Mouse (Mus musculus): ENCODE data around the gene Tmem268. TPM values are rescaled to one million over a fixed set of nuclear protein-coding genes. Genes with fewer than 3 reads are reported as not detected.

The Tmem268 gene
- polyA plus RNA-seq, 1 experiment from 2014 or later = 6.0 TPM

GRCm38 (mm10) chr4:63542209-63542608 is 16.4 kb upstream of the Tmem268 start:
- ATAC-seq (replicated peaks; ENCODE audit: extremely low read depth, insufficient read depth, low FRiP score) = peak; percentile 71
- 14% methylated on average over 2 of the region's 2 CpGs for WGBS

GRCm38 (mm10) chr4:63543746-63544493 is 14.7 kb upstream of the Tmem268 start:
- Histone ChIP-seq H3K36me3 (ENCODE audit: control insufficient read depth, insufficient read depth) (peaks cover 8% of the 10 kb centered on the region), H3K9ac (ENCODE audit: low read length) (peak overlapping the region; percentile 40; the same call in 1 of the 2 replicates), H3K4me2 (ENCODE audit: low read depth, low read length) (peak overlapping the region; percentile 57), H3K4me3 (ENCODE audit: low read length) (peak overlapping the region; percentile 30), H3K9me3 (replicated peaks; ENCODE audit: control insufficient read depth, low read length) (no peaks in the 10 kb centered on the region), H3K4me1 (ENCODE audit: control insufficient read depth, insufficient read depth, low read length) (peaks cover 35% of the 10 kb centered on the region), H3K27ac (ENCODE audit: low read length) (peak overlapping the region; percentile 77), H3K27me3 (ENCODE audit: control insufficient read depth, insufficient read depth, low read length) (no peaks in the 10 kb centered on the region)
- WGBS = 56% methylated on average over 10 of the region's 10 CpGs
- ATAC-seq (replicated peaks; ENCODE audit: extremely low read depth, insufficient read depth, low FRiP score) = peak; percentile 7; the same call in 1 of the 2 replicates

More at GRCm38 (mm10) chr4:63542209-63542608, 16.4 kb upstream of the Tmem268 start:
- peak overlapping the region; percentile 73 for H3K27ac ChIP-seq (ENCODE audit: low read length)
- H3K9me3 ChIP-seq (replicated peaks; ENCODE audit: control insufficient read depth, low read length) = no peaks in the 10 kb centered on the region
- peaks cover 33% of the 10 kb centered on the region for H3K4me1 ChIP-seq (ENCODE audit: control insufficient read depth, insufficient read depth, low read length)
- no peak overlapping the region for H3K4me3 ChIP-seq (ENCODE audit: low read length)
- H3K27me3 ChIP-seq (ENCODE audit: control insufficient read depth, insufficient read depth, low read length) = no peaks in the 10 kb centered on the region
- no peak overlapping the region for H3K4me2 ChIP-seq (ENCODE audit: low read depth, low read length)
- no peaks in the 10 kb centered on the region for H3K36me3 ChIP-seq (ENCODE audit: control insufficient read depth, insufficient read depth)
- no peak overlapping the region for H3K9ac ChIP-seq (ENCODE audit: low read length)

GRCm38 (mm10) chr4:63544494-63545230 is 13.9 kb upstream of the Tmem268 start, which contains the start of gene Atp6v1g1:
TSS of gene Atp6v1g1 (plus strand) at chr4:63544772.
- Histone ChIP-seq H3K27ac (ENCODE audit: low read length) (peak within 1 kb of the TSS; percentile 90), H3K4me3 (ENCODE audit: low read length) (peak within 1 kb of the TSS; percentile 94), H3K4me1 (ENCODE audit: control insufficient read depth, insufficient read depth, low read length) (peaks cover 35% of the 10 kb centered on the region), H3K27me3 (ENCODE audit: control insufficient read depth, insufficient read depth, low read length) (no peaks in the 10 kb centered on the region), H3K9ac (ENCODE audit: low read length) (peak within 1 kb of the TSS; percentile 98), H3K4me2 (ENCODE audit: low read depth, low read length) (peak within 1 kb of the TSS; percentile 78), H3K36me3 (ENCODE audit: control insufficient read depth, insufficient read depth) (peaks cover 15% of the 10 kb centered on the region), H3K9me3 (replicated peaks; ENCODE audit: control insufficient read depth, low read length) (no peaks in the 10 kb centered on the region)
- peak; percentile 91 for ATAC-seq (replicated peaks; ENCODE audit: extremely low read depth, insufficient read depth, low FRiP score)
- under 1% methylated on average over 53 of the region's 57 CpGs for WGBS

GRCm38 (mm10) chr4:63545231-63545958 is 13.2 kb upstream of the Tmem268 start:
- H3K4me2 ChIP-seq (ENCODE audit: low read depth, low read length) = peak overlapping the region; percentile 78
- 0 out of 2 replicates have a peak, but pooled peaks have one; percentile 10 for ATAC-seq (replicated peaks; ENCODE audit: extremely low read depth, insufficient read depth, low FRiP score)
- H3K27ac ChIP-seq (ENCODE audit: low read length) = peak overlapping the region; percentile 90
- peaks cover 17% of the 10 kb centered on the region for H3K36me3 ChIP-seq (ENCODE audit: control insufficient read depth, insufficient read depth)
- H3K27me3 ChIP-seq (ENCODE audit: control insufficient read depth, insufficient read depth, low read length) = no peaks in the 10 kb centered on the region
- peak overlapping the region; percentile 98 for H3K9ac ChIP-seq (ENCODE audit: low read length)
- H3K4me1 ChIP-seq (ENCODE audit: control insufficient read depth, insufficient read depth, low read length) = peaks cover 35% of the 10 kb centered on the region
- no peaks in the 10 kb centered on the region for H3K9me3 ChIP-seq (replicated peaks; ENCODE audit: control insufficient read depth, low read length)
- 12% methylated on average over 26 of the region's 26 CpGs for WGBS
- H3K4me3 ChIP-seq (ENCODE audit: low read length) = peak overlapping the region; percentile 94

DNA sequence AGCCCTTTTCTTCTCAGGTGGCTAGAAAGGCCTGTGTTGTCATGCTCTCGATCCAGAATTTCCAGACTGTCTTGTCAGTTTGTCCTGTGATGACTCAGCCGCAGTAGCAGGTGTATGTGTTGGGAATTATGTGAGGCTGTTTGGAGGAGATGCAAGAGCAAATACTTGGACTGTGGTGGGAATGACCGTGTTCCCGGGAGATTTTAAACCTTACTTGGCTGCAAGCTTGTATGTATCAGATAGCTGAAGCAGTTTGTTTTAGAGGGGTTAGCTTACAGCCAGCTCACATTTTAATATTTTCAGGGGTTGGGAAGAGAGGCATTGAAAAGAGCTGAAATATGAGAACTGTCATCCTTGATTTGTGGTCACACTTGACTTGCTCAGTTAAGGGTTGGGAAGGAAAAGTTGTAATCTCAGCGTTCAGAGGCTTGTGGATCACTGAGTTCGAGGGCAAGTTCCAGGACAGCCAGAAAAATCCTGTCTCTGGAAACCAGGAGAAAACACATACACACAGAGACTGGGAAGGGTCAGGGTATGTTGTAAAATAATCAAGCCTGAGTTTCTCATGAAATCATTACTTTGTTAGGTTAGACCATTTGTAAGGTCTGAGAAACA is 12.0 kb upstream of the Tmem268 start:
- Histone ChIP-seq H3K4me1 (ENCODE audit: control insufficient read depth, insufficient read depth, low read length) (peaks cover 35% of the 10 kb centered on the region), H3K27ac (ENCODE audit: low read length) (no peak overlapping the region), H3K9me3 (replicated peaks; ENCODE audit: control insufficient read depth, low read length) (no peaks in the 10 kb centered on the region), H3K27me3 (ENCODE audit: control insufficient read depth, insufficient read depth, low read length) (no peaks in the 10 kb centered on the region), H3K9ac (ENCODE audit: low read length) (no peak overlapping the region), H3K4me2 (ENCODE audit: low read depth, low read length) (peak overlapping the region; percentile 78), H3K36me3 (ENCODE audit: control insufficient read depth, insufficient read depth) (peaks cover 27% of the 10 kb centered on the region), H3K4me3 (ENCODE audit: low read length) (no peak overlapping the region)
- no peak for ATAC-seq (replicated peaks; ENCODE audit: extremely low read depth, insufficient read depth, low FRiP score)
- 71% methylated on average over 6 of the region's 6 CpGs for WGBS

DNA sequence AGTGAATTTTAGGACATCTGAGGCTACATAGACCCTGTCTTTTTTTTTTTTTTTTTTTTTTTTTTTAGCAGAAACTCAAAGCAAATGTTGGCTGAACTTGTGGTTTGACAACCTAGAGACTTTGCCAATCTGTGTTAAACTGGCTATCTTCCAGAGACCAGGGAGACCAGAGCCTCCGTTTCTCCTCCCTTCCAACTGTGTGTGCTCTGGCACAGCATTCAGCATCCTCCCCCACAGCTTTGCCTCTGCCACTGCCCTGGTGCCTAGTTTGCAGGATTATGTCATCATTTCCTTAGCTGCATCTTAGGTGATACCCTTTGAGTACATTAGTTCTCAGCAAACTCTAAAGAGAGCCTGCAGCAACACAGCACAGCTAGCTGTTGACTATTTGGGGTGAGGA is 10.8 kb upstream of the Tmem268 start:
- H3K9me3 ChIP-seq (replicated peaks; ENCODE audit: control insufficient read depth, low read length) = no peaks in the 10 kb centered on the region
- peaks cover 40% of the 10 kb centered on the region for H3K36me3 ChIP-seq (ENCODE audit: control insufficient read depth, insufficient read depth)
- no peak overlapping the region for H3K27ac ChIP-seq (ENCODE audit: low read length)
- no peak overlapping the region for H3K4me2 ChIP-seq (ENCODE audit: low read depth, low read length)
- peaks cover 30% of the 10 kb centered on the region for H3K4me1 ChIP-seq (ENCODE audit: control insufficient read depth, insufficient read depth, low read length)
- no peak for ATAC-seq (replicated peaks; ENCODE audit: extremely low read depth, insufficient read depth, low FRiP score)
- no peak overlapping the region for H3K9ac ChIP-seq (ENCODE audit: low read length)
- no peaks in the 10 kb centered on the region for H3K27me3 ChIP-seq (ENCODE audit: control insufficient read depth, insufficient read depth, low read length)
- H3K4me3 ChIP-seq (ENCODE audit: low read length) = no peak overlapping the region
- WGBS = 35% methylated on average over 1 of the region's 1 CpGs

DNA sequence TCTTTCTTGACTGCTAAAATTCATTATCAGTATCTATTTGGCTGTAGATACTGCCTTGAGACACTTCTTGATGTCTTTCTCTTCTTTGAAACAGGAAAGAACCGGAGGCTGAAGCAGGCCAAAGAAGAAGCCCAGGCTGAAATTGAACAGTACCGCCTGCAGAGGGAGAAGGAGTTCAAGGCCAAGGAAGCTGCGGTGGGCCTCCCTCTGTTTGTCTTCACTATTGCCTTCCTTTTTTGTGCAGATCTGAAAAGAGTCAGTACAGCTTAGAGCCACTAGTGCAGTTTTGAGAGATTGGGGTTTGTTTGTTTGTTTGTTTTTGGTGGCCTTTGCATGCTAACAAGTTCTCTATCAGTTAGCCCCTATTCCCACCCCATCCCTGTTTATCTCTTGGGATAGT is 10.1 kb upstream of the Tmem268 start:
- Histone ChIP-seq H3K9me3 (replicated peaks; ENCODE audit: control insufficient read depth, low read length) (no peaks in the 10 kb centered on the region), H3K4me1 (ENCODE audit: control insufficient read depth, insufficient read depth, low read length) (peaks cover 27% of the 10 kb centered on the region), H3K27me3 (ENCODE audit: control insufficient read depth, insufficient read depth, low read length) (no peaks in the 10 kb centered on the region), H3K27ac (ENCODE audit: low read length) (no peak overlapping the region), H3K36me3 (ENCODE audit: control insufficient read depth, insufficient read depth) (peaks cover 43% of the 10 kb centered on the region), H3K9ac (ENCODE audit: low read length) (no peak overlapping the region), H3K4me2 (ENCODE audit: low read depth, low read length) (no peak overlapping the region), H3K4me3 (ENCODE audit: low read length) (no peak overlapping the region)
- no peak for ATAC-seq (replicated peaks; ENCODE audit: extremely low read depth, insufficient read depth, low FRiP score)
- 80% methylated on average over 3 of the region's 3 CpGs for WGBS

DNA sequence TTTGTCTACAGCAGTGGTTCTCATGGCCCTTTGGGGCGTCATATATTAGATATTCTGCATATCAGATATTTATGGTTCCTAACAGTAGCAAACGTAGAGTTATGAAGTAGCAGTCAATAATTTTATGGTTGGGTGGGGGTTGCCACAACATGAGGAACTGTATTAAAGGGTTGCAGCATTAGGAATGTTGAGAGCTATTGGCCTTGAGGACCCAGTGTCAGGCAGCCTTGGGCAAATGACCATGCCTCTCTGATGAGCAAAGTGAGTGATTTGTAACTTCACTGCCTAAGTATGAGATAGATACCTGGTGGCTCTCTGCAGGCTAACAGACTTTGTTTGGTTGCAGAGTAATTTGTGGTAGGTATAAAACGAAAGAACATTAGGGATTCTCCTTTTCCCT is 7.7 kb upstream of the Tmem268 start:
- H3K27me3 ChIP-seq (ENCODE audit: control insufficient read depth, insufficient read depth, low read length) = no peaks in the 10 kb centered on the region
- no peaks in the 10 kb centered on the region for H3K9me3 ChIP-seq (replicated peaks; ENCODE audit: control insufficient read depth, low read length)
- H3K4me2 ChIP-seq (ENCODE audit: low read depth, low read length) = no peak overlapping the region
- 88% methylated on average over 3 of the region's 3 CpGs for WGBS
- no peak overlapping the region for H3K9ac ChIP-seq (ENCODE audit: low read length)
- peaks cover 14% of the 10 kb centered on the region for H3K4me1 ChIP-seq (ENCODE audit: control insufficient read depth, insufficient read depth, low read length)
- H3K36me3 ChIP-seq (ENCODE audit: control insufficient read depth, insufficient read depth) = peaks cover 43% of the 10 kb centered on the region
- no peak for ATAC-seq (replicated peaks; ENCODE audit: extremely low read depth, insufficient read depth, low FRiP score)
- no peak overlapping the region for H3K4me3 ChIP-seq (ENCODE audit: low read length)
- no peak overlapping the region for H3K27ac ChIP-seq (ENCODE audit: low read length)
